Mouse (Mus musculus): ENCODE measurements around the gene Zfp326. TPM values are rescaled to one million over a fixed set of nuclear protein-coding genes. Genes with fewer than 3 reads are reported as not detected.
"Not testable (repeated sequence)": the region's sequence is repeated elsewhere in the genome, so short reads cannot be mapped to it uniquely, and the experiment has no call there.

Zfp326 gene
- polyA plus RNA-seq, 1 experiment from 2014 or later = 32.0 TPM

- no peak for ATAC-seq (replicated peaks; ENCODE audit: insufficient number of reproducible peaks, low FRiP score, low TSS enrichment)
- no peak overlapping the region for H3K9ac ChIP-seq (ENCODE audit: low read depth, low read length)
- no peak overlapping the region for H3K4me2 ChIP-seq
- 0 out of 2 replicates have a peak, but pooled peaks cover 9% of the 10 kb centered on the region for H3K27me3 ChIP-seq (ENCODE audit: control insufficient read depth, insufficient read depth, low read length)
- no peaks in the 10 kb centered on the region for H3K9me3 ChIP-seq (replicated peaks; ENCODE audit: control insufficient read depth, low read length)
- no peak overlapping the region for H3K27ac ChIP-seq (ENCODE audit: low read depth, low read length)
- 45% methylated on average over 11 of the region's 11 CpGs for WGBS (ENCODE audit: insufficient replicate concordance)
- no peak overlapping the region for H3K4me3 ChIP-seq (ENCODE audit: low read depth, low read length)
- H3K4me1 ChIP-seq (ENCODE audit: control insufficient read depth, insufficient read depth, low read length) = no peaks in the 10 kb centered on the region; the same call in 1 of the 2 replicates
- H3K36me3 ChIP-seq (ENCODE audit: control insufficient read depth, insufficient read depth, low read length) = no peaks in the 10 kb centered on the region
These were observed 16.5 kb upstream of the Zfp326 start for GRCm38 (mm10) chr5:105859716-105860460.

GRCm38 (mm10) chr5:105860461-105860835 is 15.9 kb upstream of the Zfp326 start:
- no peaks in the 10 kb centered on the region for H3K36me3 ChIP-seq (ENCODE audit: control insufficient read depth, insufficient read depth, low read length)
- no peaks in the 10 kb centered on the region for H3K9me3 ChIP-seq (replicated peaks; ENCODE audit: control insufficient read depth, low read length)
- H3K9ac ChIP-seq (ENCODE audit: low read depth, low read length) = no peak overlapping the region
- no peak overlapping the region for H3K27ac ChIP-seq (ENCODE audit: low read depth, low read length)
- no peak for ATAC-seq (replicated peaks; ENCODE audit: insufficient number of reproducible peaks, low FRiP score, low TSS enrichment)
- no peak overlapping the region for H3K4me3 ChIP-seq (ENCODE audit: low read depth, low read length)
- no peak overlapping the region for H3K4me2 ChIP-seq
- 85% methylated on average over 10 of the region's 10 CpGs for WGBS (ENCODE audit: insufficient replicate concordance)
- H3K27me3 ChIP-seq (ENCODE audit: control insufficient read depth, insufficient read depth, low read length) = 0 out of 2 replicates have a peak, but pooled peaks cover 6% of the 10 kb centered on the region
- H3K4me1 ChIP-seq (ENCODE audit: control insufficient read depth, insufficient read depth, low read length) = no peaks in the 10 kb centered on the region; the same call in 1 of the 2 replicates

- H3K9me3 ChIP-seq (replicated peaks; ENCODE audit: control insufficient read depth, low read length) = no peaks in the 10 kb centered on the region
- no peaks in the 10 kb centered on the region for H3K36me3 ChIP-seq (ENCODE audit: control insufficient read depth, insufficient read depth, low read length)
- no peaks in the 10 kb centered on the region for H3K27me3 ChIP-seq (ENCODE audit: control insufficient read depth, insufficient read depth, low read length)
- no peaks in the 10 kb centered on the region; the same call in 1 of the 2 replicates for H3K4me1 ChIP-seq (ENCODE audit: control insufficient read depth, insufficient read depth, low read length)
- no peak overlapping the region for H3K4me2 ChIP-seq
- no peak for ATAC-seq (replicated peaks; ENCODE audit: insufficient number of reproducible peaks, low FRiP score, low TSS enrichment)
- H3K9ac ChIP-seq (ENCODE audit: low read depth, low read length) = no peak overlapping the region
- H3K27ac ChIP-seq (ENCODE audit: low read depth, low read length) = no peak overlapping the region
- no peak overlapping the region for H3K4me3 ChIP-seq (ENCODE audit: low read depth, low read length)
- WGBS (ENCODE audit: insufficient replicate concordance) = 87% methylated on average over 5 of the region's 5 CpGs
These were observed 14.7 kb upstream of the Zfp326 start for GRCm38 (mm10) chr5:105861616-105862015.

- WGBS (ENCODE audit: insufficient replicate concordance) = 50% methylated on average over 5 of the region's 5 CpGs
- H3K4me3 ChIP-seq (ENCODE audit: low read depth, low read length); H3K4me2 ChIP-seq; H3K27me3 ChIP-seq (ENCODE audit: control insufficient read depth, insufficient read depth, low read length); H3K36me3 ChIP-seq (ENCODE audit: control insufficient read depth, insufficient read depth, low read length); H3K9ac ChIP-seq (ENCODE audit: low read depth, low read length); H3K4me1 ChIP-seq (ENCODE audit: control insufficient read depth, insufficient read depth, low read length); H3K27ac ChIP-seq (ENCODE audit: low read depth, low read length); ATAC-seq (replicated peaks; ENCODE audit: insufficient number of reproducible peaks, low FRiP score, low TSS enrichment); H3K9me3 ChIP-seq (replicated peaks; ENCODE audit: control insufficient read depth, low read length): not testable (repeated sequence)
These were observed 11.2 kb upstream of the Zfp326 start for GRCm38 (mm10) chr5:105865110-105865628.

GRCm38 (mm10) chr5:105867427-105867826 is 8.9 kb upstream of the Zfp326 start:
- 58% methylated on average over 4 of the region's 4 CpGs for WGBS (ENCODE audit: insufficient replicate concordance)
- H3K4me1 ChIP-seq (ENCODE audit: control insufficient read depth, insufficient read depth, low read length) = peaks cover 4% of the 10 kb centered on the region; the same call in 1 of the 2 replicates
- no peak overlapping the region for H3K4me2 ChIP-seq
- 0 out of 2 replicates have a peak, but pooled peaks cover 2% of the 10 kb centered on the region for H3K27me3 ChIP-seq (ENCODE audit: control insufficient read depth, insufficient read depth, low read length)
- no peaks in the 10 kb centered on the region for H3K9me3 ChIP-seq (replicated peaks; ENCODE audit: control insufficient read depth, low read length)
- no peak for ATAC-seq (replicated peaks; ENCODE audit: insufficient number of reproducible peaks, low FRiP score, low TSS enrichment)
- H3K27ac ChIP-seq (ENCODE audit: low read depth, low read length) = no peak overlapping the region
- H3K4me3 ChIP-seq (ENCODE audit: low read depth, low read length) = no peak overlapping the region
- no peak overlapping the region for H3K9ac ChIP-seq (ENCODE audit: low read depth, low read length)
- H3K36me3 ChIP-seq (ENCODE audit: control insufficient read depth, insufficient read depth, low read length) = no peaks in the 10 kb centered on the region

- Histone ChIP-seq H3K27ac (ENCODE audit: low read depth, low read length) (no peak overlapping the region), H3K9me3 (replicated peaks; ENCODE audit: control insufficient read depth, low read length) (no peaks in the 10 kb centered on the region), H3K27me3 (ENCODE audit: control insufficient read depth, insufficient read depth, low read length) (0 out of 2 replicates have a peak, but pooled peaks cover 2% of the 10 kb centered on the region), H3K4me3 (ENCODE audit: low read depth, low read length) (no peak overlapping the region), H3K36me3 (ENCODE audit: control insufficient read depth, insufficient read depth, low read length) (no peaks in the 10 kb centered on the region), H3K4me2 (no peak overlapping the region), H3K9ac (ENCODE audit: low read depth, low read length) (no peak overlapping the region), H3K4me1 (ENCODE audit: control insufficient read depth, insufficient read depth, low read length) (peaks cover 4% of the 10 kb centered on the region; the same call in 1 of the 2 replicates)
- ATAC-seq (replicated peaks; ENCODE audit: insufficient number of reproducible peaks, low FRiP score, low TSS enrichment) = 0 out of 2 replicates have a peak, but pooled peaks have one; percentile 57
- 56% methylated on average over 16 of the region's 16 CpGs for WGBS (ENCODE audit: insufficient replicate concordance)
These were observed 8.4 kb upstream of the Zfp326 start for GRCm38 (mm10) chr5:105867841-105868447.

- WGBS (ENCODE audit: insufficient replicate concordance) = 34% methylated on average over 3 of the region's 3 CpGs
- Histone ChIP-seq H3K9ac (ENCODE audit: low read depth, low read length) (no peak overlapping the region), H3K4me1 (ENCODE audit: control insufficient read depth, insufficient read depth, low read length) (peaks cover 4% of the 10 kb centered on the region; the same call in 1 of the 2 replicates), H3K4me3 (ENCODE audit: low read depth, low read length) (no peak overlapping the region), H3K27me3 (ENCODE audit: control insufficient read depth, insufficient read depth, low read length) (0 out of 2 replicates have a peak, but pooled peaks cover 2% of the 10 kb centered on the region), H3K9me3 (replicated peaks; ENCODE audit: control insufficient read depth, low read length) (no peaks in the 10 kb centered on the region), H3K27ac (ENCODE audit: low read depth, low read length) (no peak overlapping the region), H3K4me2 (no peak overlapping the region), H3K36me3 (ENCODE audit: control insufficient read depth, insufficient read depth, low read length) (no peaks in the 10 kb centered on the region)
- ATAC-seq (replicated peaks; ENCODE audit: insufficient number of reproducible peaks, low FRiP score, low TSS enrichment) = no peak; the same call in 1 of the 2 replicates
These were observed 7.8 kb upstream of the Zfp326 start for GRCm38 (mm10) chr5:105868593-105868992.

GRCm38 (mm10) chr5:105869739-105870138 is 6.6 kb upstream of the Zfp326 start:
- WGBS (ENCODE audit: insufficient replicate concordance) = 81% methylated on average over 7 of the region's 7 CpGs
- H3K4me1 ChIP-seq (ENCODE audit: control insufficient read depth, insufficient read depth, low read length) = peaks cover 4% of the 10 kb centered on the region; the same call in 1 of the 2 replicates
- H3K27me3 ChIP-seq (ENCODE audit: control insufficient read depth, insufficient read depth, low read length) = 0 out of 2 replicates have a peak, but pooled peaks cover 2% of the 10 kb centered on the region
- H3K4me3 ChIP-seq (ENCODE audit: low read depth, low read length) = no peak overlapping the region
- no peaks in the 10 kb centered on the region for H3K9me3 ChIP-seq (replicated peaks; ENCODE audit: control insufficient read depth, low read length)
- H3K4me2 ChIP-seq = no peak overlapping the region
- no peak overlapping the region for H3K27ac ChIP-seq (ENCODE audit: low read depth, low read length)
- no peak for ATAC-seq (replicated peaks; ENCODE audit: insufficient number of reproducible peaks, low FRiP score, low TSS enrichment)
- H3K9ac ChIP-seq (ENCODE audit: low read depth, low read length) = no peak overlapping the region
- no peaks in the 10 kb centered on the region for H3K36me3 ChIP-seq (ENCODE audit: control insufficient read depth, insufficient read depth, low read length)

Measured in heart, embryonic 11.5 days (tissue).